Mouse (Mus musculus) splenic B cell, adult 2 months (primary cell): ENCODE measurements at regions not wholly inside any gene's neighbourhood (a gene's known extent, or its start where the extent isn't known, plus 50 kb on each side); places are given as distances from the start of the nearest gene placed in this dataset.

Experiments
- DNase-seq: peaks from one replicate; pipeline ENCODE4 v3.0.0-alpha.2; 2011; ENCODE audit warnings: low read depth, low spot score
- H3K27me3 ChIP-seq: 2 replicates; pipeline ENCODE4 v1.6.1; 2012; ENCODE audit warnings: mild to moderate bottlenecking, low read length, moderate library complexity, mixed read lengths; ENCODE audit not compliant: control insufficient read depth, poor library complexity, insufficient read depth, severe bottlenecking
- H3K36me3 ChIP-seq: 2 replicates; pipeline ENCODE4 v1.6.1; 2012; ENCODE audit warnings: mild to moderate bottlenecking, low read length, moderate library complexity, mixed read lengths; ENCODE audit not compliant: control insufficient read depth, poor library complexity, insufficient read depth, severe bottlenecking

DNA sequence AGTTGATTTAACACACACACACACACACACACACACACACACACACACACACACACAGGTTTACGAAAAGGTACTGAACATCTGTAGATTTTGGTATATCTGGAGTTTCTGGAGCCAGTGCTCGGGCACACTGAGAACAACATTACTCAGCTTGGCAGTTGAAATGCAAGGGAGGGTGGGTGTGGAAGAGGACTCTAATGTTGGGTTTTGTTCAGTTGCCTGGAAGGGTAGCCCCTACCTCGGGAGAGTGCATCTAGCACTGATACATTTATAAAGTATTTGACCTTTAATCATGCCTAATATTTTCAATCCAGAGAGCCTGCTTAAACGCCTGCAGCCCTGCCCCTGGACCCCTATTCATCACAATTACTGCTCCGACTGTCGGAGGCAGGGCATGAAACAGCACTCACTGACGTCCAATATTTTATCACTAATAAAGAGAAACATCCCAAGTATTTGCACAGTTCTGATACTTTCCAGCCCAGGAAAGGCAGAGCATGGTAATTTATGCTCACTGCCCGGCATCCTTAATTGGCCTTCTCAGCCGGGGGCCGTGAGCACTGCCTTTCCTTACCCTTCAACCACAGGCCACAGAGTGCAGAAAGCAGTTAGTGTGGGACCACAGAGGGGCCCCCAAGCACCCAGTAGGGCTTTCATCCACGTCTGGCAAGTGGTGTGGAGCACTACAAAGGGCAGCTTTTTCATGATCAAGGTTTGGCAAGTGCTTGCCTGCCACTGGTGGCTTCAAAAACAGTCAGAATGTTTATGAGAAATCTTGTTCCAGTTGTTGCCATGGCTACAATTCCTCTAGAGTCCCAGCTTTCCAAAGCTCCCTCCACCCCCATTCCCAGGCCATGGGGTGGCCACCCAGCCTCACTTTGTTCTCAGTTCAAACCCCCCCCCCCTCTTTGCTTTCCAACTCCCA lies 76.3 kb upstream of the Pkdcc start:
- DNase-seq: no peak
- H3K27me3 ChIP-seq: no peaks in the 10 kb centered on the region
- no peaks in the 10 kb centered on the region for H3K36me3 ChIP-seq

DNA sequence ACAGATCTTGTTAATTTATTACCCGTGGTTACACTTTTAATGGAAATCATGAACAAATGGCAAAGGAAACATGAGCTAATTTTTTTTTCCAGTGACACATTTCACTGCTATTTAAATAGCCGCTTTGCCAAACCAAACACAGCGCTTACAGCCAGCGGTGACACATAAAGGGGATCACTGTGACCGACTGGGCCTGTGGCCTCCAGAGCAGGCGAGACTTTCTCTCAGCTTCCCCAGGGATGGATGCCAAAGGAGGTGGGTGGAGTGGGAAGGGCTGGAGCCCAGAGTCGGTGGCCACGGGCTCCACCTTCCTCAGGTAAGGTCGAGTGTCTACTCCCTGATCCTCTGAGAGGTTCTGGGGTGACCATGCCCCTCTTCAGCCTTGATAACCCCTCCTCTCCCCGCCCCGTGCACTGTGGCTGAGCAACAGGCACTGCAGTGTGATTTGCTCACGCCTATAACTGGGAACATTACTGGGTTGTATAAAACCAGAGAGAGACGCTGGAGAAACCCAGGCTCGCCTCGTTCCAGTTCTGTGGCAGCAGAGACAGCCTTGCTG lies 66.6 kb upstream of the Pkdcc start:
- DNase-seq: no peak
- H3K36me3 ChIP-seq: no peaks in the 10 kb centered on the region

DNA sequence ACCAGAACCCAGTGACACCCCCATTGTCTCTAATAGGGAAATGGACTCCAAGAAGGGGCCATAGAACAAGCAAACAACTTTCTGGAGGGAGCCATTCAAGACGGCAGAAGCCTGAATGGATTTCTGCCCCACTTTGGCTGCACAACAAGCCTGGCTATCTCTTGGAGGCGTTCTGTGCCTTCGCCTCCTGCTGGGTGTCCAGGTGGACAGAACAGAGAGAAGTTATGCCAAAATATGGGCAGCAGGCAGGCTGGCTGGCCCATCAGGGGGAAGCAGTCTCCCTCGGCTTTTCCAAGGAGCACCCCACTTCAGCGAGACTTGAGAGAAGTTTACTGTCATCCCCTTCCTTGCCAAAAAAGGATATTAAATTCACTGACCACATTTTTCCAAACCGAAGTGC lies 65.8 kb upstream of the Pkdcc start:
- Histone ChIP-seq H3K27me3 (no peaks in the 10 kb centered on the region), H3K36me3 (no peaks in the 10 kb centered on the region)
- no peak for DNase-seq

More for the DNA sequence above, 66.6 kb upstream of the Pkdcc start:
- no peaks in the 10 kb centered on the region for H3K27me3 ChIP-seq

DNA sequence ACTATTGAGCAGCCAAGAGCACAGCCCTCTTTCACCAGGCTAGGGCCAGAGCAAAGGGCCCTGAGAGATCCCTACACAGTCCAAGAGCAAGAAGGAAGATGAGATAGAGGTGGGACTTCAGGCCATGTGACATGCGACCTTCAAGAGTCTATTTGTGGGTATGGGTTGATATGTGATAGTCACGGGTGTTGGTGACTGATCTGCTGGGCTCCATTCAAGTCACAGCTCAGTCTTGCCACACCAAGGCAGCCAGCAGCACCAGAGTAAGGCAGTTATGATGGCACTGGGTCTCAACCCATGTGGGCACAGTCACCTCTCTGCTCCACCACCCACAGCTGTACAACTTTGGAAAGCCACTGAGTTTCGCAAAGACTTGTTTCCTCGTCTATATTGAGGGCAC lies 60.0 kb upstream of the Pkdcc start:
- no peak for DNase-seq
- Histone ChIP-seq H3K36me3 (no peaks in the 10 kb centered on the region), H3K27me3 (no peaks in the 10 kb centered on the region)

DNA sequence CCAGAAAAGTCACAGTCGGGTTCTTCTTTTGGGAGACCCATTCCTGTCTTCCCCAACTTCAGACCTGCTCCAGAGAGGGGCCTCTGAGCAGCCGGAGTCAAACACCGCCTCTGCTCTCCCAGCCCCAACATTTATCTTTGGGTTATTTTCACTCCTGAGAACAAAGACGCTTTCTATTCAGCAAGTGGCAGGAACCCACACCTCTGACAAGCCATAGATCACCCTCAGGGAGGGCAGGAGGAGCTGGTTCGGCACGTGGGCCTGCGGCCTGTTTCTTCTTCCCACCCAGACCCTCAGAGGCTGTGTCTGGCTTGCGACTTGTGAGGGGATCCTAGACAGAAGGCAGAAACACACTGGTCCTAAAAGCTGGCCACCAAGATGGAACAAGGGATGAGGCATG lies 58.4 kb upstream of the Pkdcc start:
- DNase-seq: no peak
- Histone ChIP-seq H3K27me3 (no peaks in the 10 kb centered on the region), H3K36me3 (no peaks in the 10 kb centered on the region)

DNA sequence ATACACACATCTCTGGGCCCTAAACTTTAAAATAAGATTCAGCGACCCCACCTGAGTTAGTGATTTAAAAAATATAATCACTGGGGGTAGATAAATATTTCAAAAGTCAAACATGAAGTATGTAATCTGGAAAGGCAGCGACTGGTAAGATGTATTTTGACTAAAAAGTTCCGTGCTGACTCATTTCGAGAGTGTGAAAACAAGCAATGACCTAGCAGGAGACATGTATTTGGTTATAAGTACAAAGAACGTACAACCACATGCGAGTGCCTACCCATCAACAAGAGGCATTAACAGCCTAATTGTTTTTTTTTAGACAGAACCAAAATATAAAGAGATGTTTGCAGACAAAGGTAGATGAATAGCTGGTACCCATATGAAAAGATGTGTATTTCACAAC lies 57.0 kb upstream of the Pkdcc start:
- DNase-seq: no peak
- H3K27me3 ChIP-seq: no peaks in the 10 kb centered on the region
- H3K36me3 ChIP-seq: no peaks in the 10 kb centered on the region

DNA sequence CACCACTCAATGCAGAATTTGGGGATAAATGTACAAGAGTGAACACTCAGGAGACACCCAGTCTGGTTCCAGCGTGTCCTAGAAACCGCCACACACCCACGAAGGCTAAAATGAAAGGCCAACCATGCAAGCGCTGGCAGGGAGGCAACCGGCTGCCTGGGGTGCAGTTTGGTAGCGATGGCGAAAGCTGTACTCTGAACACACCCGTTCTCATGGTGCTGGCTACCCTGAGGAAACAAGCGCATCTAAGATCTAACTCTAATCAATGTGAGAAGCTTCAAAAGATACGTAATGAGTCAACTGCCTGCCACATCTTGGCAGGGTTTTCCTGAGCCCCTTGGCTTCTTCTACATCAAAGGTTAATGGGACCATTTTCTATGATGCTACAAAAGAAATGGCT lies 56.4 kb upstream of the Pkdcc start:
- no peak for DNase-seq
- Histone ChIP-seq H3K27me3 (no peaks in the 10 kb centered on the region), H3K36me3 (no peaks in the 10 kb centered on the region)

DNA sequence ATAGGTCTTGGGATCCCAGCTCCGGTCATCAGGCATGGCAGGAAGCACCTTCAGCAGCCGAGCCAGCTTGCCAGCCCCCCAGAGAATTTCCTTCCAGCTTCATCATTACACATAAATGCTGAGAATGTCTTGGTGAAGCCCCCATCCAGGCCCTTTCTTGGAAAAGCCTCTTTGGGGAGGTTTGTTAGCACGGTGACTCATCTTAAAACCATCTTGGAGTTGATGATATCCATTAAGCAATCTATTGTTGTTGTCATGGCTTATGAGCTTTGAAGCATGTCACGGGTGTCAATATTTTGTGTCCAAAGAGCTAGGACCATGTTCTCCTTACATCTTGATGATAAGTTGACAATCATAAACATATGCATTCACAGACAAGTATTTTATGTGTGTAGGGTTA lies 55.5 kb upstream of the Pkdcc start:
- no peaks in the 10 kb centered on the region for H3K36me3 ChIP-seq
- no peak for DNase-seq
- no peaks in the 10 kb centered on the region for H3K27me3 ChIP-seq

DNA sequence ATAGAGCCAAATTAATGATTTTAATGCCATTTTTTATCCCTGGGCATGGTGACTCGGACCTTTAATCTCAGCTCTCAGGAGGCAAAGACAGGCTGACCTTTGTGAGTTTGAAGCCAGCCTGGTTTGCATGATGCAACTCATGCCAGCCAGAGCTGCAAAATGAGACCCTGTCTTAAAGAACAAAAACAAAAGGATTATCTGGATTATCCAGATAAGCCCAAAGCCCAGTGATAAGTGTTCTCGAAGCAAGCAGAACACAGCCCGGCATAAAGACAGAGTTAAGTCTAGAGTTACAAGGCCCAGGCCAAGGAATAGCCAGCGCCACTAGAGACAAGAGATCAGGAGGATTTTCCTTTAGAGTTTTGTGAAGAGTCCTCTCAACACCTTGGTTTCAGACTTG lies 54.8 kb upstream of the Pkdcc start:
- DNase-seq: no peak
- Histone ChIP-seq H3K36me3 (no peaks in the 10 kb centered on the region), H3K27me3 (no peaks in the 10 kb centered on the region)

DNA sequence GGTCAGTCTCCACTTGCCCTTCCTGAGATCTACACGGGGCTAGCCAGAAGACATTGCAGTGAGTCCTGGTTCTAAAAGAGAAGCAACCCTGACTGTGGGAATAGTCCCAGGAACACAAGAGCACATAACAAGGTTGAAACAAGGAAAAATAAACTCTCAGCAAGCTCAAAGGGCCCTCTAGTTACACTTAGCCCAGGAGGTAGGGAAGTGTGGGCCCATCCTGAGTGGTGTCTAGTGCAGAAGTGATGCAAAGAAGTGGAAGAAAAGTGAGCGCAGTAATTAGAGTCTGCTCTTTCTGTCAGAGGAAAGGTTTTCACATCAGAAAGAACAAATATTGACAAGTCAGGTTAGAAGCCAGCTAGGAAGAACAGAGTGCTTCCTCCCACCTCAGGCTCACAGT lies 53.4 kb upstream of the Pkdcc start:
- DNase-seq: no peak
- no peaks in the 10 kb centered on the region for H3K27me3 ChIP-seq

DNA sequence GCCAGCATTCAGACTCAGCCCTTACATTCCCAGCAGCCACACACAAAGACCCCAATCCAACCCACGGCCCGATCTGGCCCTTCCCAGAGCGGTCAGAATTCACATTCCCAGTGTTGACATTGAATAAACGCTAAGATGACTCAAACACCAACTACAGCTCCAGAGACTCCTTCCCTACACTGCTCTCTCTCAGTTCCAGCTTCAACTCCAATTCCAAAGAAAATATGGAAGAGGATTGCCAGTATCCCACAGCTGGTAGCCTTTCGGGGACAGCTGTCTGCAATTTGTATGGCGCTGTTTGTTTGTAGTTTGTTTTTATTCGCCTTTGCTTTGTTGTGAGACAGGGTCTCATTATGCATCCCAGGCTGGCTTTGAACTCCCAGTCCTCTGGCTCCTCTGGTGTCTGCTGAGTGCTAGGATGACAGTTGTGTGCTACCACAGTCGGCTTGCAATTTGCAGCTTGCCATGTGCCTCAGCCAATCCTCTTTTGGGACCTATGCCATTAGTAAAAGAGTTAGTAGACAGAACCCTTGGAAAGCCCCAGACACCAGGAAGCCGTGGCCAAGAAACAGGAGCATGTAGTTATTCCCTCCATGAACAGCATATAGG lies 51.0 kb upstream of the Pkdcc start:
- Histone ChIP-seq H3K27me3 (no peaks in the 10 kb centered on the region), H3K36me3 (no peaks in the 10 kb centered on the region)
- DNase-seq: no peak

More for the DNA sequence above, 53.4 kb upstream of the Pkdcc start:
- H3K36me3 ChIP-seq: no peaks in the 10 kb centered on the region

DNA sequence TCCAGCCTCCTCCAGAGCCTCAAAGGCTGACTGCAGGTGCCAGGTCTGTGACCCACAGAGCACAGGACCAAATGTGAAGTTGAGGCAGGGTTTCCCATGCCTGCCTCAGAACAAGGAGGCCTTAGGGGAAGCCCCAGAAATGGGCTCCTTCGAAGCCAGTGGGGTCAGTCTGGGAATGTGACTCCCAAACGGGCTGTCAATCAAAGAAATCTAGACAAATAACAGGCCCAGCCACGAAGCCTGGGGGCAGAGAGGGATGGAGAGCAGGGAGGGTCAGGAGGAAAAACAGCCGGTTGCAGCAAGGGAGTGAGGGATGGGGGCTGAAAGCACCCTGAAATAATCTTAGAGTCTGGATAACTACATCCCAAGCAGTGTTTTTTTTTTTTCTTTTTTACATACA lies 50.4 kb upstream of the Pkdcc start:
- no peak for DNase-seq
- Histone ChIP-seq H3K36me3 (no peaks in the 10 kb centered on the region), H3K27me3 (no peaks in the 10 kb centered on the region)

DNA sequence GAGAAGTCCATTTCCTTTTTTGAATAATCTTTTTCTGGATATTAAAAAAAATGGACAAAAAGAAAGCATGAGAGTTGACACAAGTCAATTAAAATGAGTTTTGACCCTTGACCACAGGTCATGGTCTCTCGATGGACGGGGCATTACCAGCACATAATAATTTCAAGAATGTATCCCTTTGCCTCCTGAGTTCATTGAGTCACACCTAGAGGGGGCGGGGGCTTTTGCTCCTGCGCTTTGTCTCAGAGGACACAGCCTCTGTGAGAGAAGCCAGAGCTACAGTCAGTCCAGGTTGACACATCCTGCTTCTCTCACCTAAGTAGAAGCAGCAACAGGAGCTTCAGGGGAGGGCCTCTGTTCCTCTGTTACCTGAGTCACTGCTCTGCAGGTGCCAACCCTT lies 50.0 kb upstream of the Pkdcc start:
- DNase-seq: no peak

More for the DNA sequence above, 50.0 kb upstream of the Pkdcc start:
- no peaks in the 10 kb centered on the region for H3K27me3 ChIP-seq
- H3K36me3 ChIP-seq: no peaks in the 10 kb centered on the region
